22 mouse cellular contexts compared by ENCODE assay signal in the genomic region with DNA sequence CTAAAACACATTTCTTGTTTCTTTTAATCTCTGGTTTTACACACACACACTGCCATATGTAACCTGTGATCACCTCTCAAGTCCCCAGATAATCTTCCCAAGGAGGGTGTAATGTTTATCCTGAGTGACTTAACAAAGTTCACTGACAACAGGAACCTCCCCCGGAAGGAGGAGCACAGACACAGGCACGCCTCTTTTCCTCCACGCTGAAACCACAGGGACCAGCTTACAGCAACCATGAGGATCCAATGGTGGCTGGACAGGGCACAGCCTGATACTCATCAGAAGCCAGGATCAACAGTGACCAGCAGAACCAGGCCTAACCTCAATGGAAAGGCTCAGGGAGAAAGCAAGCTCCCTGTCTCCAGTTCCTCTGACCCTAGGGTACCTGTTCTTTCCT.
DNase-seq lines count a peak whose midpoint lies in the region; ATAC-seq and TF ChIP-seq lines count a peak whose summit lies in the region.
"Had no signal": no experiment of that assay in that cellular context is flagged by ENCODE, and none has a peak within 500 bp of the region (broad histone marks: within the 10 kb centered on the region; RNA-seq: fewer than 3 reads in every experiment).

No protein-coding gene starts in this region.

- DNase-seq in kidney, adult 9 months, result no peak
- DNase-seq in 416B (ENCODE audit: low read depth) (peak; percentile 13), R1 (ENCODE audit: low read depth, low spot score) (peak; percentile 70)
- DNase-seq in adrenal gland, adult (ENCODE audit: inconsistent age in 2 of 2, low spot score in 1 of 2), result no peak
- DNase-seq in gastrocnemius, adult 18-20 months (ENCODE audit: low spot score), result no peak
- no peak for DNase-seq in Muller cell, postnatal 12 days (ENCODE audit: inconsistent ontology term)
- DNase-seq: adrenal gland, adult 8-10 months; adrenal gland, postnatal 36 days; B cell, adult 2 months; cerebellum, adult 2 months; cerebellum, postnatal 14 days; gastrocnemius, postnatal 10 days; heart, postnatal 4 days had no signal

- no peak overlapping the region for H3K27ac ChIP-seq in kidney, embryonic 16.5 days (ENCODE audit: low read length)
- H3K27ac ChIP-seq in intestine, postnatal 0 days (ENCODE audit: low read depth, low read length), result no peak overlapping the region
- H3K27ac ChIP-seq: embryonic facial prominence, embryonic 12.5 days; forebrain, embryonic 15.5 days; heart, embryonic 13.5 days; hindbrain, embryonic 12.5 days had no signal

- TF ChIP-seq CTCF in intestine, postnatal 0 days (IDR thresholded peaks at IDR 0.05; ENCODE audit: low read depth), result no peak

- no peak overlapping the region for H3K4me2 ChIP-seq in kidney, embryonic 16.5 days (replicated peaks; ENCODE audit: low read depth, low read length)
- no peak overlapping the region for H3K4me2 ChIP-seq in intestine, postnatal 0 days (replicated peaks; ENCODE audit: low read depth)
- H3K4me2 ChIP-seq: embryonic facial prominence, embryonic 12.5 days; forebrain, embryonic 15.5 days; heart, embryonic 13.5 days; hindbrain, embryonic 12.5 days had no signal

- H3K9ac ChIP-seq in kidney, embryonic 16.5 days (replicated peaks; ENCODE audit: low read length), result no peak overlapping the region
- H3K9ac ChIP-seq in intestine, postnatal 0 days (ENCODE audit: low read depth, low read length), result no peak overlapping the region
- H3K9ac ChIP-seq: embryonic facial prominence, embryonic 12.5 days; forebrain, embryonic 15.5 days; heart, embryonic 13.5 days; hindbrain, embryonic 12.5 days had no signal

- WGBS in kidney, embryonic 16.5 days, result 33% methylated on average over 3 of the region's 3 CpGs
- WGBS in intestine, postnatal 0 days, result 33% methylated on average over 3 of the region's 3 CpGs

- no peaks in the 10 kb centered on the region for H3K4me1 ChIP-seq in kidney, embryonic 16.5 days (ENCODE audit: insufficient read depth, low read length)
- H3K4me1 ChIP-seq in intestine, postnatal 0 days (replicated peaks; ENCODE audit: control insufficient read depth, insufficient read depth, low read length), result no peaks in the 10 kb centered on the region
- H3K4me1 ChIP-seq: embryonic facial prominence, embryonic 12.5 days; forebrain, embryonic 15.5 days; hindbrain, embryonic 12.5 days had no signal

- no peaks in the 10 kb centered on the region for H3K27me3 ChIP-seq in kidney, embryonic 16.5 days (ENCODE audit: insufficient read depth, low read length)
- no peaks in the 10 kb centered on the region for H3K27me3 ChIP-seq in intestine, postnatal 0 days (replicated peaks; ENCODE audit: control insufficient read depth, insufficient read depth, low read length)
- H3K27me3 ChIP-seq: embryonic facial prominence, embryonic 12.5 days; forebrain, embryonic 15.5 days; heart, embryonic 13.5 days; hindbrain, embryonic 12.5 days had no signal

- peaks cover 20% of the 10 kb centered on the region for H3K36me3 ChIP-seq in kidney, embryonic 16.5 days (ENCODE audit: insufficient read depth, low read length)
- peaks cover 11% of the 10 kb centered on the region; the same call in 1 of the 2 replicates for H3K36me3 ChIP-seq in intestine, postnatal 0 days (ENCODE audit: control insufficient read depth, insufficient read depth)
- H3K36me3 ChIP-seq: forebrain, embryonic 15.5 days; G1E had no signal

- H3K9me3 ChIP-seq in kidney, embryonic 16.5 days (ENCODE audit: low read length), result peaks cover 10% of the 10 kb centered on the region; the same call in 1 of the 2 replicates
- no peaks in the 10 kb centered on the region for H3K9me3 ChIP-seq in intestine, postnatal 0 days (ENCODE audit: control insufficient read depth)
- H3K9me3 ChIP-seq: forebrain, embryonic 15.5 days; G1E; heart, embryonic 13.5 days had no signal

- ATAC-seq in kidney, embryonic 16.5 days (ENCODE audit: low FRiP score, low TSS enrichment), result 0 out of 2 replicates have a peak, but pooled peaks have one; percentile 20
- peak; percentile 43; the same call in 1 of the 2 replicates for ATAC-seq in intestine, postnatal 0 days
- ATAC-seq: CD4-positive, CD25-positive, alpha-beta regulatory T cell, adult 4 months; forebrain, embryonic 15.5 days; hindbrain, embryonic 16.5 days had no signal

- no peak overlapping the region for H3K4me3 ChIP-seq in kidney, embryonic 16.5 days (ENCODE audit: low read length)
- H3K4me3 ChIP-seq in intestine, postnatal 0 days (ENCODE audit: low read depth, low read length), result no peak overlapping the region
- H3K4me3 ChIP-seq: embryonic facial prominence, embryonic 12.5 days; forebrain, embryonic 15.5 days; heart, embryonic 13.5 days; hindbrain, embryonic 12.5 days had no signal

Comparison
In these comparisons a context has a peak if more than half of its experiments do, and no peak if none do; other contexts are left out.
1. DNase-seq: peak in 416B (single experiment) and R1 (single experiment); none in kidney, adult 9 months (single experiment), adrenal gland, adult (0 of 2), gastrocnemius, adult 18-20 months (single experiment) and Muller cell, postnatal 12 days (single experiment).